Mouse (Mus musculus) layer of hippocampus, adult 8-10 months (tissue): ENCODE results near the gene Ksr1. TPM values are rescaled to one million over a fixed set of nuclear protein-coding genes. Genes with fewer than 3 reads are reported as not detected.

Experiments used
- DNase-seq, 2 experiments: peaks; one replicate each; pipeline ENCODE4 v3.0.0; 2022; ENCODE audit warnings: low spot score in 2 of 2
- total RNA-seq, 4 experiments: library from RNA; stranded (reverse); gene quantifications; 2 replicates each; pipeline ENCODE4 v1.2.4; 2022

Ksr1 gene
- total RNA-seq, 4 experiments from 2014 or later, result 138 to 198 (median 174) TPM

- peak; percentile 50 to 57 for DNase-seq
Measured at GRCm38 (mm10) chr11:79094727-79095126, 51.5 kb downstream of the Ksr1 start.

GRCm38 (mm10) chr11:79093986-79094695 is 52.1 kb downstream of the Ksr1 start:
- no peak for DNase-seq

- DNase-seq, result no peak
Measured at GRCm38 (mm10) chr11:79093386-79093906, 52.8 kb downstream of the Ksr1 start.

GRCm38 (mm10) chr11:79092802-79093201 is 53.4 kb downstream of the Ksr1 start:
- DNase-seq, result no peak

- no peak for DNase-seq
Measured at GRCm38 (mm10) chr11:79092245-79092644, 54.0 kb downstream of the Ksr1 start.

- no peak for DNase-seq
Measured at GRCm38 (mm10) chr11:79089756-79090155, 56.5 kb downstream of the Ksr1 start.

GRCm38 (mm10) chr11:79089027-79089426 is 57.2 kb downstream of the Ksr1 start:
- DNase-seq, result no peak

GRCm38 (mm10) chr11:79088325-79088724 is 57.9 kb downstream of the Ksr1 start:
- DNase-seq, result no peak

GRCm38 (mm10) chr11:79087731-79088311 is 58.4 kb downstream of the Ksr1 start:
- no peak for DNase-seq

GRCm38 (mm10) chr11:79086787-79087186 is 59.4 kb downstream of the Ksr1 start:
- no peak for DNase-seq

- DNase-seq, result no peak
Measured at GRCm38 (mm10) chr11:79085059-79085458, 61.1 kb downstream of the Ksr1 start.

- DNase-seq, result peak; percentile 56 to 64
Measured at GRCm38 (mm10) chr11:79083018-79083441, 63.2 kb downstream of the Ksr1 start.

- no peak for DNase-seq
Measured at GRCm38 (mm10) chr11:79080965-79081891, 65.0 kb downstream of the Ksr1 start.

- DNase-seq, result peak in 1 of 2 experiments; percentile 60
Measured at GRCm38 (mm10) chr11:79080081-79080480, 66.1 kb downstream of the Ksr1 start.

GRCm38 (mm10) chr11:79076484-79076883 is 69.7 kb downstream of the Ksr1 start:
- no peak for DNase-seq

GRCm38 (mm10) chr11:79075044-79075443 is 71.2 kb downstream of the Ksr1 start:
- no peak for DNase-seq

GRCm38 (mm10) chr11:79074611-79075010 is 71.6 kb downstream of the Ksr1 start:
- no peak for DNase-seq

GRCm38 (mm10) chr11:79073583-79073982 is 72.6 kb downstream of the Ksr1 start:
- DNase-seq, result no peak

GRCm38 (mm10) chr11:79072108-79072507 is 74.1 kb downstream of the Ksr1 start:
- no peak for DNase-seq

- no peak for DNase-seq
Measured at GRCm38 (mm10) chr11:79071082-79071972, 74.9 kb downstream of the Ksr1 start.
